Mouse (Mus musculus): ENCODE measurements around the gene Fabp6.

DNA sequence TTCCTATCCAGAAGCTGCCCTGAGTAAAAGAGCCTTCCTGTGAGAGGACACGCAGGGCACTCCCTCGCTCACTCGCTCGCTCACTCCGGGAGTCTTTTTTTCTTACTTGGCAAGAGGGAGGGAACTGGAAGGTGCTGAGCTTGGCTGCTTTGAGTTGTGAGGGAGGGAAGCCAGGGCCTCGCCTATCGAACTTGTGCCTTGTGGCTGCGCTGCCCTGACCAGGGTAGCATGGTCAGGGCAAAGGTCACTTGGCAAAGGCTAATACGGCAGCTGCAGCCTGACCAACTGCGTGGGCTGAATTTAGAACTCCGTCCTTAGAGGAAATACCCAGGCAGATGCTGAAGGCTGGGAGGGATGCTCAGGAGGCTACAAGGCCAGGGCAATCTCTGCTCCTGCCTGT is 51.6 kb downstream of the Fabp6 start:
- TF ChIP-seq CTCF (IDR thresholded peaks at IDR 0.05; ENCODE audit: control insufficient read depth, insufficient read depth, low read length) (no peak), POLR2A (IDR thresholded peaks at IDR 0.05; ENCODE audit: borderline replicate concordance, control insufficient read depth, low read depth, low read length) (no peak)
